Mouse (Mus musculus) CH12.LX (cell line): Measurements from ENCODE around the gene Tmem115. TPM values are rescaled to one million over a fixed set of nuclear protein-coding genes. Genes with fewer than 3 reads are reported as not detected.

Experiments used
- DNase-seq: peaks from one replicate; pipeline ENCODE4 v3.0.0-alpha.2; 2013; ENCODE audit errors: extremely low read depth
- H3K27ac ChIP-seq: 2 replicates; pipeline ENCODE4 v1.5.1; 2012; ENCODE audit warnings: low read depth, mild to moderate bottlenecking, control low read depth, moderate library complexity; ENCODE audit not compliant: insufficient read depth
- H3K27me3 ChIP-seq: replicated peaks from 2 replicates; pipeline ENCODE3; 2012; ENCODE audit warnings: inconsistent platforms
- H3K36me3 ChIP-seq, 2 experiments: replicated peaks in 1 of 2; 2 replicates each; pipeline versions ENCODE3 to v1.6.1; 2012; ENCODE audit warnings: inconsistent platforms in 1 of 2, low read length in 1 of 2, mild to moderate bottlenecking in 1 of 2, mixed read lengths in 1 of 2, moderate library complexity in 1 of 2; ENCODE audit not compliant: control insufficient read depth in 1 of 2, insufficient read depth in 1 of 2
- H3K4me1 ChIP-seq, 2 experiments: 2 replicates each; pipeline ENCODE4 v1.6.1; 2012; ENCODE audit warnings: inconsistent platforms in 1 of 2, moderate library complexity in 1 of 2; ENCODE audit not compliant: insufficient read depth in 2 of 2, control insufficient read depth in 1 of 2
- H3K4me2 ChIP-seq: 2 replicates; pipeline ENCODE4 v1.6.1; 2012; ENCODE audit warnings: low read depth, mild to moderate bottlenecking, control low read depth; ENCODE audit not compliant: poor library complexity, insufficient read depth, severe bottlenecking
- H3K4me3 ChIP-seq, 3 experiments: fragments of 150-350 bp in 1 of 3; sonication (generic) in 1 of 3; replicated peaks in 1 of 3; 2 replicates each; pipeline versions ENCODE3 to v1.5.1; 2011 to 2012; ENCODE audit warnings: low read depth in 2 of 3, low read length in 2 of 3, mild to moderate bottlenecking in 2 of 3, moderate library complexity in 2 of 3, control low read depth in 1 of 3, improper control_type of control experiment in 1 of 3, inconsistent platforms in 1 of 3, mixed read lengths in 1 of 3; ENCODE audit not compliant: poor library complexity in 1 of 3
- H3K79me2 ChIP-seq: replicated peaks from 2 replicates; pipeline ENCODE4 v1.6.1; 2012; ENCODE audit warnings: mild to moderate bottlenecking, moderate library complexity; ENCODE audit not compliant: control insufficient read depth, poor library complexity, insufficient read depth, severe bottlenecking; ENCODE audit errors: extremely low read depth
- H3K9ac ChIP-seq: 2 replicates; pipeline ENCODE4 v1.6.1; 2012; ENCODE audit warnings: low read depth, mild to moderate bottlenecking, control low read depth, moderate library complexity; ENCODE audit not compliant: insufficient read depth
- H3K9me3 ChIP-seq: replicated peaks from 2 replicates; pipeline ENCODE3; 2012; ENCODE audit warnings: low read length, inconsistent platforms, mixed read lengths
- BHLHE40 ChIP-seq: IDR thresholded peaks from 2 replicates; pipeline ENCODE4 v1.6.1; 2011; ENCODE audit warnings: mild to moderate bottlenecking, low read depth, low read length, improper control_type of control experiment
- CHD1 ChIP-seq: IDR thresholded peaks from 2 replicates; pipeline ENCODE4 v1.6.1; 2012; ENCODE audit warnings: low read depth, low read length, improper control_type of control experiment, inconsistent platforms
- CHD2 ChIP-seq: IDR thresholded peaks from 2 replicates; pipeline ENCODE4 v1.6.1; 2011; ENCODE audit warnings: low read length, improper control_type of control experiment
- ELF1 ChIP-seq: IDR thresholded peaks from 2 replicates; pipeline ENCODE4 v1.6.1; 2014; ENCODE audit warnings: low read depth, mild to moderate bottlenecking, inconsistent platforms, low read length, improper control_type of control experiment
- EP300 ChIP-seq: IDR thresholded peaks from 2 replicates; pipeline ENCODE4 v1.6.1; 2011; ENCODE audit warnings: low read length, improper control_type of control experiment
- GABPA ChIP-seq: IDR thresholded peaks from 2 replicates; pipeline ENCODE4 v1.6.1; 2012; ENCODE audit warnings: low read depth, low read length, improper control_type of control experiment, inconsistent platforms; ENCODE audit not compliant: insufficient replicate concordance
- HCFC1 ChIP-seq: IDR thresholded peaks from 2 replicates; pipeline ENCODE4 v1.6.1; 2012; ENCODE audit warnings: low read depth, mild to moderate bottlenecking, inconsistent platforms, low read length, improper control_type of control experiment
- IRF4 ChIP-seq: IDR thresholded peaks from 2 replicates; pipeline ENCODE4 v1.6.1; 2014; ENCODE audit warnings: low read depth, mild to moderate bottlenecking, inconsistent platforms, low read length, improper control_type of control experiment
- JUN ChIP-seq: IDR thresholded peaks from 2 replicates; pipeline ENCODE4 v1.6.1; 2011; ENCODE audit warnings: low read depth, mild to moderate bottlenecking, low read length, improper control_type of control experiment, moderate library complexity; ENCODE audit not compliant: insufficient read depth
- MAX ChIP-seq: IDR thresholded peaks from 2 replicates; pipeline ENCODE4 v1.6.1; 2011; ENCODE audit warnings: low read length, improper control_type of control experiment
- MAZ ChIP-seq: IDR thresholded peaks from 2 replicates; pipeline ENCODE4 v1.6.1; 2012; ENCODE audit warnings: low read depth, mild to moderate bottlenecking, inconsistent platforms, low read length, improper control_type of control experiment, moderate library complexity
- NRF1 ChIP-seq: IDR thresholded peaks from 2 replicates; pipeline ENCODE4 v1.6.1; 2014; ENCODE audit warnings: low read depth, mild to moderate bottlenecking, inconsistent platforms, low read length, improper control_type of control experiment, moderate library complexity
- PAX5 ChIP-seq: IDR thresholded peaks from 2 replicates; pipeline ENCODE4 v1.6.1; 2012; ENCODE audit warnings: low read length, inconsistent platforms, mixed read lengths
- SIN3A ChIP-seq: IDR thresholded peaks from 2 replicates; pipeline ENCODE4 v1.6.1; 2012; ENCODE audit warnings: low read length, improper control_type of control experiment, inconsistent platforms
- TCF12 ChIP-seq: IDR thresholded peaks from 2 replicates; pipeline ENCODE4 v1.6.1; 2014; ENCODE audit warnings: low read depth, mild to moderate bottlenecking, inconsistent platforms, low read length, improper control_type of control experiment
- UBTF ChIP-seq: IDR thresholded peaks from 2 replicates; pipeline ENCODE4 v1.6.1; 2012; ENCODE audit warnings: low read depth, mild to moderate bottlenecking, inconsistent platforms, low read length, improper control_type of control experiment, moderate library complexity
- USF1 ChIP-seq: IDR thresholded peaks from 2 replicates; pipeline ENCODE4 v1.6.1; 2014; ENCODE audit warnings: low read depth, mild to moderate bottlenecking, inconsistent platforms, low read length, improper control_type of control experiment
- USF2 ChIP-seq: conservative IDR thresholded peaks from 2 replicates; pipeline ENCODE4 v1.6.1; 2011; ENCODE audit warnings: low read depth, low read length, improper control_type of control experiment
- ZKSCAN1 ChIP-seq: IDR thresholded peaks from 2 replicates; pipeline ENCODE4 v1.6.1; 2012; ENCODE audit warnings: low read depth, inconsistent platforms, low read length, improper control_type of control experiment, borderline replicate concordance
- ZMIZ1 ChIP-seq: IDR thresholded peaks from 2 replicates; pipeline ENCODE4 v1.6.1; 2012; ENCODE audit warnings: low read depth, mild to moderate bottlenecking, inconsistent platforms, low read length, improper control_type of control experiment
- ZNF384 ChIP-seq: IDR thresholded peaks from 2 replicates; pipeline ENCODE4 v1.6.1; 2012; ENCODE audit warnings: low read depth, low read length, improper control_type of control experiment, inconsistent platforms
- dilution Hi-C: fragments of 300-500 bp; cut with MboI; formaldehyde crosslinking; loops from 2 replicates; pipeline ENCODE4 v1.14.3; 2020; ENCODE audit warnings: low sequenced_read_pairs; ENCODE audit not compliant: extremely low pct_unique_long_range_greater_than_20kb, extremely low pct_ligation_motif_present
- in situ Hi-C: fragments of 300-500 bp; cut with MboI; formaldehyde crosslinking; loops from 3 replicates; pipeline ENCODE4 v1.14.3; 2019; ENCODE audit warnings: low sequenced_read_pairs, low pct_ligation_motif_present, low pct_unique_long_range_greater_than_20kb, mixed read lengths
- polyA plus RNA-seq: library from polyadenylated mRNA; unstranded; fragments of >175 nt; gene quantifications from 2 replicates; pipeline ENCODE4 v1.2.1, GENCODE M21; 2012; ENCODE audit warnings: low read depth; ENCODE audit not compliant: insufficient read length
- total RNA-seq, 2 experiments: library from RNA; depleted of rRNA; stranded (reverse); fragments of 300-350 nt in 1 of 2; fragments of >200 nt in 1 of 2; gene quantifications; 2 replicates each; pipeline ENCODE4 v1.2.3; 2012 to 2014

The Tmem115 gene
- total and polyA plus RNA-seq, 3 experiments, result 12.6 to 17.9 (median 13.0) TPM

DNA sequence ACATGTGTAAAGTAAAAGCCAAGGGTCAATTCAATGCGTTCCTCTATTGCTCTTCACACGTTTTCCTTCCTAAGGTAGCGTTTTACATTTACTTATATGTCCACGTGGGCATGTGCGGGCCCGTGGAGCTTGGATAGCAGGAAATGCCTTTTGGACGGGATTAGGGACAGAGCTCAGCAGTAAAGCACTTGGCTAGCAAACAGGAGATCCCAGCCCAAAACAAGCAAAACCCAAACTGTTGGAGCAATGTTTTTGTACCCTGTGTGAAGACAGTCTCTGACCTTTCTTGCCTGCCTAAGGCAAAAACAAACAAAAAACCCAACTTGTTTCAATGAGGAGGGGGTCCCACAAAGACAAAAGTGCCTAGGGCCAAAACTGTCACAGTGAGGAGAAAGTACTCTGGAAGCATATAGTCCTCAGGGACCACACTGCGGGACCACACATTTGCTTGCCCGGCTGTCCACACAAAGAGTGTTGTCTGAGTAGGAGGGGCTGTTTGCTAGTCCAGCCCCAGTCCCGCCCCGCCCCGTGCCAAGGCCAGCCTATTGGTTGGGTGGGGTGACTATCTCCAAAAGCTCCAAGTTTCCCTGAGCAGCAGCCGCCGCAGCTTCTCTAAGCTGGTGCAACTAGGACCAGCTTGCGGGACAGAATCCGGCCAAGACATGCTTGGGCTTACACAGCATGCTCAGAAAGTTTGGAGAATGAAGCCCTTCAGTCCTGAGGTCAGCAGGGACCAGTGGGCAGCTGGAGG, 42.8 kb downstream of the Tmem115 start, which contains the start of gene Hyal1:
TSS of gene Hyal1 (plus strand) at position 571 of the 751 bp plus-strand sequence.
- H3K9ac ChIP-seq, result no peak within 1 kb of the TSS
- dilution Hi-C loops, result no loop called here
- DNase-seq, result peak; percentile 53
- TF ChIP-seq NRF1 (no peak), CHD1 (no peak), USF1 (no peak), HCFC1 (no peak), ELF1 (no peak), PAX5 (no peak)
- H3K36me3 ChIP-seq, result peaks cover 14 to 25% of the 10 kb centered on the region in 2 experiments
- no peaks in the 10 kb centered on the region for H3K9me3 ChIP-seq
- H3K4me2 ChIP-seq, result no peak within 1 kb of the TSS
- no peak within 1 kb of the TSS for H3K27ac ChIP-seq
- H3K27me3 ChIP-seq, result no peaks in the 10 kb centered on the region
- peaks cover 14 to 33% of the 10 kb centered on the region in 2 experiments for H3K4me1 ChIP-seq
- no peaks in the 10 kb centered on the region for H3K79me2 ChIP-seq
- in situ Hi-C loops, result no loop called here
- H3K4me3 ChIP-seq, result no peak within 1 kb of the TSS

GRCm38 (mm10) chr9:107577871-107578270, 44.1 kb downstream of the Tmem115 start:
- no peaks in the 10 kb centered on the region for H3K9me3 ChIP-seq
- H3K79me2 ChIP-seq, result no peaks in the 10 kb centered on the region
- no peak for TF ChIP-seq SIN3A
- TF ChIP-seq BHLHE40, result no peak
- TF ChIP-seq UBTF, result no peak
- TF ChIP-seq IRF4, result no peak
- TF ChIP-seq MAZ, result no peak
- TF ChIP-seq ZNF384, result no peak
- TF ChIP-seq TCF12, result no peak
- no peak for TF ChIP-seq ZMIZ1
- TF ChIP-seq ZKSCAN1, result no peak
- no peak for TF ChIP-seq EP300
- TF ChIP-seq USF2, result no peak
- no peak for TF ChIP-seq GABPA
- no peak for TF ChIP-seq JUN
- TF ChIP-seq CHD2, result no peak
- no peak for TF ChIP-seq PAX5
- no peak for TF ChIP-seq ELF1
- no peak for TF ChIP-seq MAX
- in situ Hi-C loops (no loop called here), dilution Hi-C loops (no loop called here)
- H3K27ac ChIP-seq, result no peak overlapping the region
- no peaks in the 10 kb centered on the region for H3K27me3 ChIP-seq
- peaks cover 17 to 43% of the 10 kb centered on the region in 2 experiments for H3K4me1 ChIP-seq
- DNase-seq, result no peak
- no peak overlapping the region for H3K4me2 ChIP-seq
- H3K9ac ChIP-seq, result no peak overlapping the region
- peaks cover 7 to 18% of the 10 kb centered on the region in 2 experiments for H3K36me3 ChIP-seq
- H3K4me3 ChIP-seq, result no peak overlapping the region
